ENCODE assay signal across 8 mouse cellular contexts in the genomic region with DNA sequence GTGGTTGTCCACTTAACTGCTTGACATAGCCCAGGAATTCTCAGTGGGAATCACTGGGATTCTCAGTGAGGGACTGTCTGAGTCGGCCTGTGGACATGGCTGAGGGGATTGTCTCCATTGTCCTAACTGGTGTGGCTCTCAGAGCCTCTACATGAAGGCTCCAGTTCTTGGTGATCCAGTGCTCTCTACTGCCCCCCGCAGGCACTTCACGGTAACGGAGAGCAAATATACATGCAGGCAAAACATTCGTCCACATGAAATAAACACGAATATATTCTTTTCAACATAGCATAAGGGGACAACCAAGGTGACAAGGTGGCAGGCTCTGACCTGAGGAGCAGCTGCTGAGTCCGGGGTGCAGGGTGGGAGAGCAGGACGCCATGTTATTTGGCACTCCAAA. TPM values are rescaled to one million over a fixed set of nuclear protein-coding genes. Genes with fewer than 3 reads are reported as not detected.
DNase-seq lines count a peak whose midpoint lies in the region; ATAC-seq lines count a peak whose summit lies in the region.

No protein-coding gene starts in this region.

- no peak overlapping the region for H3K9ac ChIP-seq in midbrain, embryonic 14.5 days (replicated peaks; ENCODE audit: low read length)
- H3K9ac ChIP-seq in midbrain, embryonic 16.5 days (ENCODE audit: low read depth, low read length): no peak overlapping the region

- 39% methylated on average over 8 of the region's 8 CpGs for WGBS in midbrain, embryonic 14.5 days
- WGBS in midbrain, embryonic 16.5 days: 35% methylated on average over 8 of the region's 8 CpGs
- 45% methylated on average over 8 of the region's 8 CpGs for WGBS in limb, embryonic 10.5 days

- H3K4me1 ChIP-seq in midbrain, embryonic 14.5 days (ENCODE audit: control insufficient read depth, insufficient read depth, low read length): no peaks in the 10 kb centered on the region
- no peaks in the 10 kb centered on the region for H3K4me1 ChIP-seq in midbrain, embryonic 16.5 days (ENCODE audit: control insufficient read depth, insufficient read depth, low read length)
- H3K4me1 ChIP-seq in limb, embryonic 10.5 days: peaks cover 11% of the 10 kb centered on the region; the same call in 1 of the 2 replicates

- no peak overlapping the region for H3K27ac ChIP-seq in midbrain, embryonic 14.5 days (replicated peaks; ENCODE audit: low read depth, low read length)
- H3K27ac ChIP-seq in midbrain, embryonic 16.5 days (ENCODE audit: low read length): no peak overlapping the region
- H3K27ac ChIP-seq in limb, embryonic 10.5 days: no peak overlapping the region

- H3K9me3 ChIP-seq in midbrain, embryonic 14.5 days (ENCODE audit: control insufficient read depth, low read length): no peaks in the 10 kb centered on the region
- H3K9me3 ChIP-seq in midbrain, embryonic 16.5 days (replicated peaks; ENCODE audit: control insufficient read depth, low read length, poor library complexity, severe bottlenecking): no peaks in the 10 kb centered on the region
- no peaks in the 10 kb centered on the region for H3K9me3 ChIP-seq in limb, embryonic 10.5 days (replicated peaks)

- no peak overlapping the region for H3K4me2 ChIP-seq in midbrain, embryonic 14.5 days (ENCODE audit: low read length)
- H3K4me2 ChIP-seq in midbrain, embryonic 16.5 days (ENCODE audit: low read length): no peak overlapping the region

- no peak for ATAC-seq in midbrain, embryonic 14.5 days (ENCODE audit: low FRiP score, low TSS enrichment)
- no peak for ATAC-seq in midbrain, embryonic 16.5 days

- H3K4me3 ChIP-seq in midbrain, embryonic 14.5 days (replicated peaks; ENCODE audit: low read depth, low read length): no peak overlapping the region
- H3K4me3 ChIP-seq in midbrain, embryonic 16.5 days (ENCODE audit: low read depth, low read length): no peak overlapping the region
- no peak overlapping the region for H3K4me3 ChIP-seq in limb, embryonic 10.5 days

- DNase-seq in cerebellum, adult 8-10 months: peak; percentile 38
- DNase-seq in cerebellum, adult 9-10 months: no peak
- DNase-seq in midbrain, embryonic 14.5 days: peak; percentile 32
- peak; percentile 59 to 60 for DNase-seq in cerebellum, postnatal 10 days
- peak; percentile 55 for DNase-seq in limb, embryonic 10.5 days (ENCODE audit: low spot score)
- peak; percentile 64 for DNase-seq in retina, postnatal 1 day
- no peak for DNase-seq in ovary, postnatal 14 days (ENCODE audit: low spot score)

- H3K36me3 ChIP-seq in midbrain, embryonic 14.5 days (ENCODE audit: control insufficient read depth, insufficient read depth, low read length): no peaks in the 10 kb centered on the region
- no peaks in the 10 kb centered on the region for H3K36me3 ChIP-seq in midbrain, embryonic 16.5 days (ENCODE audit: control insufficient read depth, insufficient read depth, low read length)
- H3K36me3 ChIP-seq in limb, embryonic 10.5 days: no peaks in the 10 kb centered on the region

- H3K27me3 ChIP-seq in midbrain, embryonic 14.5 days (ENCODE audit: control insufficient read depth, insufficient read depth, low read length): no peaks in the 10 kb centered on the region
- H3K27me3 ChIP-seq in midbrain, embryonic 16.5 days (ENCODE audit: control insufficient read depth, insufficient read depth, low read depth, low read length): no peaks in the 10 kb centered on the region
- no peaks in the 10 kb centered on the region for H3K27me3 ChIP-seq in limb, embryonic 10.5 days (ENCODE audit: low read depth, poor library complexity, severe bottlenecking)

RNA-seq across cellular contexts. Expression of a gene that starts 17.5 kb away (rescaled TPM):
- 0.09 and 0.29 TPM in 2 replicates for polyA plus RNA-seq in midbrain, embryonic 14.5 days (2014; fragmentation: Nextera tagmentation; extraction: Ambion mirVana)
- polyA plus RNA-seq in midbrain, embryonic 16.5 days (2015; fragmentation: Nextera tagmentation; extraction: Ambion mirVana): 0.18 and 0.40 TPM in 2 replicates
- polyA plus RNA-seq in limb, embryonic 10.5 days (2016; fragmentation: Nextera tagmentation; extraction: Ambion mirVana): 0.83 and 1.8 TPM in 2 replicates

RNA-seq across cellular contexts. Expression of a gene that starts 57.1 kb away (rescaled TPM):
- 168 and 176 TPM in 2 replicates for polyA plus RNA-seq in midbrain, embryonic 14.5 days (2014; fragmentation: Nextera tagmentation; extraction: Ambion mirVana)
- 156 and 157 TPM in 2 replicates for polyA plus RNA-seq in midbrain, embryonic 16.5 days (2015; fragmentation: Nextera tagmentation; extraction: Ambion mirVana)
- 246 and 260 TPM in 2 replicates for polyA plus RNA-seq in limb, embryonic 10.5 days (2016; fragmentation: Nextera tagmentation; extraction: Ambion mirVana)

Comparison
In these comparisons a context has a peak if more than half of its experiments do, and no peak if none do; other contexts are left out.
1. DNase-seq: peak in cerebellum, adult 8-10 months (single experiment), midbrain, embryonic 14.5 days (single experiment), cerebellum, postnatal 10 days (2 of 2), limb, embryonic 10.5 days (single experiment) and retina, postnatal 1 day (single experiment); none in cerebellum, adult 9-10 months (single experiment) and ovary, postnatal 14 days (single experiment).